Mouse (Mus musculus) hindbrain, embryonic 10.5 days (tissue): Measurements from ENCODE around the gene Arhgap4. TPM values are rescaled to one million over a fixed set of nuclear protein-coding genes. Genes with fewer than 3 reads are reported as not detected.

Source experiments
- DNase-seq: peaks from one replicate; pipeline ENCODE4 v3.0.0-alpha.2; 2017; ENCODE audit warnings: low spot score
- H3K27ac ChIP-seq: fragments of 300-500 bp; sonication (generic); 2 replicates; pipeline ENCODE4 v1.5.1; 2016; ENCODE audit warnings: mild to moderate bottlenecking, moderate library complexity
- H3K27me3 ChIP-seq: fragments of 300-500 bp; sonication (generic); 2 replicates; pipeline ENCODE4 v1.6.1; 2016; ENCODE audit warnings: mild to moderate bottlenecking; ENCODE audit not compliant: poor library complexity, insufficient read depth, severe bottlenecking
- H3K36me3 ChIP-seq: fragments of 300-500 bp; sonication (generic); 2 replicates; pipeline ENCODE4 v1.6.1; 2016; ENCODE audit warnings: mild to moderate bottlenecking, moderate library complexity
- H3K4me1 ChIP-seq: fragments of 300-500 bp; sonication (generic); replicated peaks from 2 replicates; pipeline ENCODE4 v1.6.1; 2016; ENCODE audit warnings: mild to moderate bottlenecking
- H3K4me3 ChIP-seq: fragments of 300-500 bp; sonication (generic); 2 replicates; pipeline ENCODE4 v1.5.1; 2016; ENCODE audit warnings: mild to moderate bottlenecking, moderate library complexity
- H3K9me3 ChIP-seq: fragments of 300-500 bp; sonication (generic); 2 replicates; pipeline ENCODE4 v1.6.1; 2016; ENCODE audit warnings: mild to moderate bottlenecking, moderate library complexity
- WGBS: fragments of 180-500 bp; shearing (Covaris S2); methylation state at CpG from one replicate; pipeline ENCODE4 v1.1.7; 2016; 5-methylcytosine and 5-hydroxymethylcytosine counted together
- polyA plus RNA-seq: library from polyadenylated mRNA; unstranded; fragments of >200 nt; fragmentation: Nextera tagmentation; extraction: Ambion mirVana; gene quantifications from 2 replicates; pipeline ENCODE4 v1.2.1, GENCODE M21; 2016

Arhgap4 gene
- polyA plus RNA-seq, 1 experiment from 2014 or later: 2.2 TPM

DNA sequence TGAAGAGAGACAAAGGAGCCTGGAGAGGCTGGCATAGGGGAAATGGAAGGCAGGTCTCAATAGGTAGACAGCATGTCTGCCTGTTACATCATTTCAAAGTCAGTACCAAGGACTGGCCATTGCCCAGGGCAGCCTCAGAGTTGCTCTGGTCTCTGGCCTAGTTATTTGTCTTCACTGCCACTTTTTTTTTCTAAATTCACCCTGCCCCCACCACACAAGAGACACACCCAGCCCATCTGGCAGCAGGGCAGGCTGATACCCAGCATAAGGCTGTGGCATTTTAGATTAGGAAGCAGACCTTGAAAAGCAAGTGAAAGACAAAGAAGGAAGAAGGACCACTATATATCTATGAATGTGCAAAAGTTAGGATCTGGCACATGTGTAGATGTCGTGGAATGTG is 53.8 kb downstream of the Arhgap4 start:
- 73% methylated on average over 1 of the region's 1 CpGs for WGBS
- H3K27ac ChIP-seq: 0 out of 2 replicates have a peak overlapping the region, but pooled peaks have one; percentile 29
- DNase-seq: no peak

DNA sequence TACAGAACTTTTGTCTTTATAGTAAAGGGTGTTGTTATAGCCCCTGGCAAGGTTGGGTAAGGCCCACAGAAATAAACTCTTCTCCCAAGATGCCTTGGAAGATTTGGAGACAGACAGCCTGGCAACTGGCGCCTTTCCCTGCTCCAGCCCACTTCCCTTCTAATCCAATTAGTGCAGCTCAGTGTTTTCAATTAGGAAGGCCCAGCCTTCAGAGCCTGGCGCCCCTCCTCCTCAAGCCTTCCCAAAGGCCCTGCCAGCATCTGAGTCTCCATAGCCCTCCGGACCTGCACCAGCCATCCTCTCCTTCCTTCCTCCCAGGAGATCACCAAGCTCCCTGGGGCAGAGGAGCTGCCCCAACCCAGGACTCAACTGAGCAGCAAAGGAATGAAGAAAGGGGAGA is 54.4 kb downstream of the Arhgap4 start:
- Histone ChIP-seq H3K4me3 (no peak overlapping the region), H3K36me3 (no peaks in the 10 kb centered on the region), H3K4me1 (peaks cover 30% of the 10 kb centered on the region), H3K27ac (0 out of 2 replicates have a peak overlapping the region, but pooled peaks have one; percentile 29), H3K27me3 (no peaks in the 10 kb centered on the region), H3K9me3 (no peaks in the 10 kb centered on the region)
- no peak for DNase-seq
- WGBS: 22% methylated on average over 3 of the region's 3 CpGs

More for the DNA sequence above, 53.8 kb downstream of the Arhgap4 start:
- Histone ChIP-seq H3K27me3 (no peaks in the 10 kb centered on the region), H3K4me3 (no peak overlapping the region), H3K9me3 (no peaks in the 10 kb centered on the region), H3K4me1 (peaks cover 30% of the 10 kb centered on the region), H3K36me3 (no peaks in the 10 kb centered on the region)

DNA sequence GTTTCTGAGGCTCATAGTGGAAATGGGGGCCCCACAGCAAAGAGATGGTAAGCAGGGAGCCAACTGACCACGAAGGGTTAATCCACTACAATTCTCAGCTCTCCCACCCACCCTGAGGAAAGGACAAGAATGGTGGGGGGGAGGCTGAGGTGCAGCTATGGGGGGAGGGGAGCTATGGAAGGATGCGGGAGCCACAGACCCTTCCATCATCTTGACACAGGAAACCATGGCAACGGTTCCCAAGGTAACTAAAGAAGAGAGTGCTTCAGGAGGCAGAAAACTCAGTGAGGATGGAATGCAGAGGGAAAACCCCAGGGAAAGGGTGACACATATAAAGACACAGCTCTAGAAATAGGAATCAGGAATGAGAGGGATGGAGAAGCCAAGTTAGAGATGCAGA is 57.0 kb downstream of the Arhgap4 start:
- 55% methylated on average over 3 of the region's 3 CpGs for WGBS
- peak overlapping the region; percentile 40; the same call in 1 of the 2 replicates for H3K27ac ChIP-seq
- H3K36me3 ChIP-seq: no peaks in the 10 kb centered on the region
- H3K4me3 ChIP-seq: no peak overlapping the region
- no peaks in the 10 kb centered on the region for H3K27me3 ChIP-seq
- H3K4me1 ChIP-seq: peaks cover 30% of the 10 kb centered on the region
- DNase-seq: peak; percentile 17
- no peaks in the 10 kb centered on the region for H3K9me3 ChIP-seq

DNA sequence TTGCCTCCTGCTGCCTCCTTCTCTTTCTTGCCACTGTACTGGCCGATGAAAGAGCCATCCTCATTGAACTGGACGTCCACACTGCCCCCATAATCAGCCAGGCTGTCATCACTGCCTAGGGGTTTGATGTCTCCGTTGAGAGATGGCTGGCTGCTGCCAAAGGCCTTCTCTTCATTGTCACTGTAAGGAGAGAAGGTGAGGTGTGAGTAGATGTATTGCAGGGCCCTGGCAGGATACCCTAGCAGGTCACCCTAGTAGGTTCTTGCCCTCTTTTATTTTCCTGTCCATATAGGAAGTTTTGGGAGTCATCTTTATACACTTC is 66.6 kb downstream of the Arhgap4 start:
- H3K27me3 ChIP-seq: 0 out of 2 replicates have a peak, but pooled peaks cover 3% of the 10 kb centered on the region
- H3K4me3 ChIP-seq: no peak overlapping the region
- no peaks in the 10 kb centered on the region for H3K4me1 ChIP-seq
- no peaks in the 10 kb centered on the region for H3K36me3 ChIP-seq
- no peak overlapping the region for H3K27ac ChIP-seq
- H3K9me3 ChIP-seq: no peaks in the 10 kb centered on the region
- no peak for DNase-seq
- WGBS: 60% methylated on average over 3 of the region's 3 CpGs

DNA sequence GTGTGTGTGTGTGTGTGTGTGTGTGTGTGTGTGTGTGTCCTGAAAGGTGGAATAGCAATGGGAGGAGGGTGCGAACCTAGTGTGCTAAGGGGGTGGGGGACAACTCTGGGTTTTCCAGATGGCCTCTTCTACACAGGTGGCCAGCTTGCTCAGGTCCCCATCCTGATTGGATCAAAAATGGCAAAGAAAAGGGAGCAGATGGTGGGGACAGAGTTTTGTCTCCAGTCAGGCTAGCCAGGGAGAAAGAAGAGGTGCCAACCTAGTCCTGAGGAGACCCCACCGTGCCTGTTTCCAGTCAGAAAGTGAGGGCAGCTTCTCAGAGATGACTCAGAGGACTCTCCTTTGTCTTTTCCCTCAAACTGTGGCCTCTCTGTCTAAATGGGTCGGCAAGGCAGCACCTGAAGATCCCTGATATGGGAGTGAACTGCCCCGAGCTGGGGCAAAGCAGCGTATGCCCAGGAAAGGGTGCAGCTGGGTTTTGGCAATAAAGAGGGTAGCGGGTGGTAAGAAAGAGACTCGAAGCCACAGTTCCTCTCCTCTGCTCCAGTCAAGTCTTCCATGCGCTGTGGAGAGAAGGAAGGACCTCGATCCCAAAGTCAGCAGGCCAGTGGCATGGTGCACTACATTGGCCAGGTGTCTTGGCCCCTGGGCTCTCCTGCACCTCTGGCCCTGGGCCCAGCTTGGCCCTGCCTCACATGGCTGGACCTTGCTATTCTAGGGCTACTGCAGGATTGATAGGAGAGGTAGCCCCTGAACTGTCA is 67.2 kb downstream of the Arhgap4 start:
- no peak overlapping the region for H3K4me3 ChIP-seq
- DNase-seq: no peak
- no peaks in the 10 kb centered on the region for H3K36me3 ChIP-seq
- 87% methylated on average over 9 of the region's 9 CpGs for WGBS
- 0 out of 2 replicates have a peak, but pooled peaks cover 3% of the 10 kb centered on the region for H3K27me3 ChIP-seq
- H3K27ac ChIP-seq: no peak overlapping the region
- H3K4me1 ChIP-seq: no peaks in the 10 kb centered on the region
- H3K9me3 ChIP-seq: no peaks in the 10 kb centered on the region

Other genes starting within 250 kb of the Arhgap4 start
- gene Slc6a8, start 248.7 kb downstream of the Arhgap4 start, polyA plus RNA-seq: 5.0 and 5.6 TPM in 2 replicates
- gene Bcap31, start 205.7 kb downstream of the Arhgap4 start, polyA plus RNA-seq: 144 and 164 TPM in 2 replicates
- 10.7 and 14.1 TPM in 2 replicates for gene Abcd1, start 205.3 kb downstream of the Arhgap4 start, polyA plus RNA-seq
- 0.10 and 0.19 TPM in 2 replicates for gene Plxnb3, start 164.8 kb downstream of the Arhgap4 start, polyA plus RNA-seq
- 1.3 and 1.8 TPM in 2 replicates for gene Srpk3, start 147.5 kb downstream of the Arhgap4 start, polyA plus RNA-seq
- gene Idh3g, start 135.0 kb downstream of the Arhgap4 start, polyA plus RNA-seq: 181 and 204 TPM in 2 replicates
- gene Ssr4, start 134.8 kb downstream of the Arhgap4 start, polyA plus RNA-seq: 121 and 140 TPM in 2 replicates
- gene Pdzd4, start 96.9 kb downstream of the Arhgap4 start, polyA plus RNA-seq: 0.63 and 1.0 TPM in 2 replicates
- gene Avpr2, start 29.8 kb downstream of the Arhgap4 start, polyA plus RNA-seq: 0.16 TPM in 1 of 2 replicates, not detected in the other
- 13.4 and 26.1 TPM in 2 replicates for gene L1cam, start 25.8 kb downstream of the Arhgap4 start, polyA plus RNA-seq
- 148 and 159 TPM in 2 replicates for gene Naa10, start 74 bp upstream of the Arhgap4 start, polyA plus RNA-seq
- gene Renbp, start 9.0 kb upstream of the Arhgap4 start, polyA plus RNA-seq: 20.6 and 25.8 TPM in 2 replicates
- gene Hcfc1, start 44.5 kb upstream of the Arhgap4 start, polyA plus RNA-seq: 77.2 and 77.7 TPM in 2 replicates
- gene Irak1, start 102.0 kb upstream of the Arhgap4 start, polyA plus RNA-seq: 53.3 and 60.6 TPM in 2 replicates
- not detected in 2 replicates for gene Opn1mw, start 205.6 kb upstream of the Arhgap4 start, polyA plus RNA-seq
- gene Mecp2, start 213.5 kb upstream of the Arhgap4 start, polyA plus RNA-seq: 15.3 and 15.4 TPM in 2 replicates
- gene Tex28, start 246.0 kb upstream of the Arhgap4 start, polyA plus RNA-seq: not detected in 2 replicates